Comparison of ENCODE assay signal across 26 mouse cellular contexts in genomic region chr2:94051952-94052351, GRCm38 (mm10). TPM values are rescaled to one million over a fixed set of nuclear protein-coding genes. Genes with fewer than 3 reads are reported as not detected.
DNase-seq lines count a peak whose midpoint lies in the region; ATAC-seq and TF ChIP-seq lines count a peak whose summit lies in the region.
"Had no signal": no experiment of that assay in that cellular context is flagged by ENCODE, and none has a peak within 500 bp of the region (broad histone marks: within the 10 kb centered on the region; RNA-seq: fewer than 3 reads in every experiment).

No protein-coding gene starts in this region.

- no peak overlapping the region for H3K9ac ChIP-seq in stomach, postnatal 0 days (ENCODE audit: low read length)
- H3K9ac ChIP-seq: forebrain, embryonic 13.5 days; liver, embryonic 13.5 days; lung, embryonic 15.5 days; midbrain, embryonic 12.5 days had no signal

- WGBS in stomach, postnatal 0 days: 70% methylated on average over 5 of the region's 5 CpGs

- no peaks in the 10 kb centered on the region for H3K36me3 ChIP-seq in stomach, postnatal 0 days (ENCODE audit: control insufficient read depth, insufficient read depth, low read length)
- H3K36me3 ChIP-seq: liver, embryonic 13.5 days; lung, embryonic 15.5 days had no signal

- H3K4me2 ChIP-seq in stomach, postnatal 0 days (replicated peaks; ENCODE audit: low read depth): no peak overlapping the region
- H3K4me2 ChIP-seq: forebrain, embryonic 13.5 days; liver, embryonic 13.5 days; lung, embryonic 15.5 days; midbrain, embryonic 12.5 days had no signal

- ATAC-seq in frontal cortex, adult (ENCODE audit: low TSS enrichment): peak; percentile 92
- ATAC-seq in stomach, postnatal 0 days (ENCODE audit: low FRiP score, low TSS enrichment): peak; percentile 78
- ATAC-seq: forebrain, embryonic 13.5 days; hindbrain, postnatal 0 days had no signal

- H3K9me3 ChIP-seq in stomach, postnatal 0 days (ENCODE audit: control insufficient read depth, low read length): no peaks in the 10 kb centered on the region
- H3K9me3 ChIP-seq: forebrain, embryonic 13.5 days; liver, embryonic 13.5 days; lung, embryonic 15.5 days; midbrain, embryonic 12.5 days had no signal

- no peak overlapping the region for H3K4me3 ChIP-seq in stomach, postnatal 0 days (ENCODE audit: low read depth, low read length)
- H3K4me3 ChIP-seq: forebrain, embryonic 13.5 days; liver, embryonic 13.5 days; lung, embryonic 15.5 days; midbrain, embryonic 12.5 days had no signal

- H3K27me3 ChIP-seq in stomach, postnatal 0 days (ENCODE audit: control insufficient read depth, insufficient read depth, low read length): no peaks in the 10 kb centered on the region
- H3K27me3 ChIP-seq: forebrain, embryonic 13.5 days; liver, embryonic 13.5 days; lung, embryonic 15.5 days; midbrain, embryonic 12.5 days had no signal

- H3K27ac ChIP-seq in stomach, postnatal 0 days (replicated peaks): no peak overlapping the region
- H3K27ac ChIP-seq: forebrain, embryonic 13.5 days; hindbrain, postnatal 0 days; liver, embryonic 13.5 days; lung, embryonic 15.5 days; macrophage; midbrain, embryonic 12.5 days had no signal

- TF ChIP-seq CTCF in stomach, postnatal 0 days (IDR thresholded peaks at IDR 0.05; ENCODE audit: low read depth): no peak

- no peak for TF ChIP-seq EP300 in stomach, postnatal 0 days (optimal IDR thresholded peaks at IDR 0.05)

- H3K4me1 ChIP-seq in stomach, postnatal 0 days (replicated peaks; ENCODE audit: control insufficient read depth, insufficient read depth): 0 out of 2 replicates have a peak, but pooled peaks cover 2% of the 10 kb centered on the region
- H3K4me1 ChIP-seq: liver, embryonic 13.5 days; lung, embryonic 15.5 days had no signal

- DNase-seq in frontal cortex, postnatal 10 days (ENCODE audit: low spot score in 2 of 2): no peak
- peak; percentile 59 to 62 for DNase-seq in right cerebral cortex, adult 2 months (ENCODE audit: low spot score in 2 of 2)
- no peak for DNase-seq in right cerebral cortex, postnatal 10 days (ENCODE audit: low spot score in 2 of 2)
- peak; percentile 74 for DNase-seq in NIH3T3 (ENCODE audit: low read depth)
- no peak for DNase-seq in stomach, postnatal 0 days (ENCODE audit: low spot score)
- no peak for DNase-seq in ovary, adult 18-20 months (ENCODE audit: low spot score)
- DNase-seq in layer of hippocampus, postnatal 14 days (ENCODE audit: low spot score in 2 of 2): no peak
- DNase-seq: cerebellum, postnatal 14 days; heart, adult 11 months; heart, postnatal 4 days; kidney, adult 11 months; kidney, postnatal 10 days; liver, embryonic 13.5 days; thymus, postnatal 25 days had no signal

RNA-seq across cellular contexts. Expression of gene Alkbh3, which starts 41.3 kb away (rescaled TPM):
- polyA plus RNA-seq in stomach, postnatal 0 days (2015; fragmentation: Nextera tagmentation; extraction: Ambion mirVana): 46.2 and 50.4 TPM in 2 replicates
- 10 to 100 TPM; 21.0 to 26.7 TPM for total RNA-seq in layer of hippocampus, postnatal 14 days (2021)

RNA-seq across cellular contexts. Expression of gene Gm27027, which starts 55.8 kb away (rescaled TPM):
- not detected in 2 replicates for polyA plus RNA-seq in stomach, postnatal 0 days (2015; fragmentation: Nextera tagmentation; extraction: Ambion mirVana)
- total RNA-seq in layer of hippocampus, postnatal 14 days (2021): not detected
- total RNA-seq: gastrocnemius, adult 8-10 months; hindbrain, postnatal 0 days; layer of hippocampus, adult 8-10 months had no signal
- polyA plus RNA-seq: forebrain, embryonic 13.5 days; heart, embryonic 14.5 days; hindbrain, postnatal 0 days; limb, embryonic 11.5 days; liver, embryonic 13.5 days; lung, embryonic 15.5 days; macrophage; midbrain, embryonic 12.5 days; neural tube, embryonic 14.5 days; testis, adult 2 months had no signal

Comparison
In these comparisons a context has a peak if more than half of its experiments do, and no peak if none do; other contexts are left out.
1. DNase-seq: peak in right cerebral cortex, adult 2 months (2 of 2) and NIH3T3 (single experiment); none in frontal cortex, postnatal 10 days (0 of 2), right cerebral cortex, postnatal 10 days (0 of 2), stomach, postnatal 0 days (single experiment), ovary, adult 18-20 months (single experiment) and layer of hippocampus, postnatal 14 days (0 of 2).